Mouse (Mus musculus) olfactory bulb, adult 2 months (tissue): Measurements from ENCODE around the gene Abca3.

Source experiments
- CTCF ChIP-seq: fragments of 200-500 bp; IDR thresholded peaks from 2 replicates; pipeline ENCODE4 v1.5.1; 2012; ENCODE audit warnings: low read depth, mild to moderate bottlenecking, low read length, moderate library complexity; ENCODE audit not compliant: insufficient read depth
- POLR2A ChIP-seq: fragments of 200-500 bp; IDR thresholded peaks from 2 replicates; pipeline ENCODE4 v1.6.1; 2012; ENCODE audit warnings: mild to moderate bottlenecking, low read depth, low read length, moderate library complexity; ENCODE audit not compliant: insufficient read depth

DNA sequence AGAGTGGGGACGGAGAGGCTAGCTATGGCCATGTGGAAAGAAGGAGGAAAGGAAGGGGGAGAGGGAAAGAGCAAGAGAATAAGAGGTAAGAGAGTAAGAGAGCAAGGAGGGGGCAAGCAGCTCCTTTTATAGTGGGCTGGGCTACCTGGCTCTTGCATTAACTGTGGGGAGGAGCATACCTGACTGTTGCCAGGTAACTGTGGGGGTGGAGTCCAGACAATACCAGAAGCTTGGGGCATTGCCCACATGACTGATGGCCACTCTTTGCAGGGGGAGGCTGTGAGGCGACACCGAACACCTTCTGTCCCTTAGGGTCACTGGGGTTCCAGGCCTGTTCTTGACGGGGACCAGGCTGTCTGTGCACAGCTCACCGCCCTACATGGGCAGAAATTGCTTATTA lies 37.0 kb downstream of the Abca3 start:
- no peak for TF ChIP-seq POLR2A
- TF ChIP-seq CTCF, result no peak
